Mouse (Mus musculus): ENCODE measurements around the gene Naip6.

DNA sequence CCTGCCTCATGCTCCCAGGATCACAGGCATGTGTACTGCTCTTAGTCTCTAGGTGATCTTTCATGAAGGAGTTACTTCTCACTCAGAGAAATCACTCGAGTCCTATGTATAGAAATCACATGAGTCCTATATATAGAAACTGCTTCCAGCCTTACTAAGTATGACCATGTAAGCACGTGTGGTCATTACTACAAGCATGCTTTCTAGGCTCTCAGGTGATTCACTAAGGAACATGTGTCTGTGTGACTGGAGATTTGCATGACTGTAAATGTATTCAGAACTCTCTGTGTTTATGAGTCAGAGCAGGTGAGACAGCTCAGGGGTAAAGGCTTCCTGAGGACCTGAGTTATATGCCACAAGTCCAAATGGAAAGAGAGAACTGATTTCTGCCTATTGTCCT lies 24.3 kb upstream of the Naip6 start:
- TF ChIP-seq POLR2A (IDR thresholded peaks at IDR 0.05; ENCODE audit: insufficient read depth, low read depth, low read length): no peak
- TF ChIP-seq CTCF (IDR thresholded peaks at IDR 0.05; ENCODE audit: insufficient read depth, low read depth, low read length): no peak
